Mouse (Mus musculus) embryo, embryonic 11 days (tissue): ENCODE data around the gene Kiss1.
A peak's percentile ranks its signal among the peaks of the same experiment; 100 is the strongest.

Experiments
- DNase-seq: peaks from one replicate; pipeline ENCODE4 v3.0.0-alpha.2; 2015

Kiss1 gene

GRCm38 (mm10) chr1:133321267-133321925 lies at the start of gene Kiss1:
Kiss1 (plus strand) TSS chr1:133321875.
- DNase-seq: no peak

GRCm38 (mm10) chr1:133274163-133274562 lies 47.5 kb upstream of the Kiss1 start:
- DNase-seq: no peak

GRCm38 (mm10) chr1:133276983-133277382 lies 44.7 kb upstream of the Kiss1 start:
- DNase-seq: no peak

GRCm38 (mm10) chr1:133278539-133278938 lies 43.1 kb upstream of the Kiss1 start:
- no peak for DNase-seq

GRCm38 (mm10) chr1:133278946-133279631 lies 42.6 kb upstream of the Kiss1 start:
- DNase-seq: no peak

- no peak for DNase-seq
Measured at GRCm38 (mm10) chr1:133279632-133280093, 42.0 kb upstream of the Kiss1 start.

- DNase-seq: no peak
Measured at GRCm38 (mm10) chr1:133280537-133280936, 41.1 kb upstream of the Kiss1 start.

GRCm38 (mm10) chr1:133285907-133286306 lies 35.8 kb upstream of the Kiss1 start:
- no peak for DNase-seq

GRCm38 (mm10) chr1:133287051-133287450 lies 34.6 kb upstream of the Kiss1 start:
- no peak for DNase-seq

GRCm38 (mm10) chr1:133287880-133288279 lies 33.8 kb upstream of the Kiss1 start:
- no peak for DNase-seq

GRCm38 (mm10) chr1:133291888-133292287 lies 29.8 kb upstream of the Kiss1 start:
- DNase-seq: no peak

GRCm38 (mm10) chr1:133292608-133293007 lies 29.1 kb upstream of the Kiss1 start:
- DNase-seq: no peak

GRCm38 (mm10) chr1:133296376-133296775 lies 25.3 kb upstream of the Kiss1 start:
- DNase-seq: no peak

- DNase-seq: no peak
Measured at GRCm38 (mm10) chr1:133298816-133299215, 22.9 kb upstream of the Kiss1 start.

GRCm38 (mm10) chr1:133302540-133302939 lies 19.1 kb upstream of the Kiss1 start:
- no peak for DNase-seq

- DNase-seq: peak; percentile 75
Measured at GRCm38 (mm10) chr1:133306842-133307241, 14.8 kb upstream of the Kiss1 start.

- DNase-seq: peak; percentile 80
Measured at GRCm38 (mm10) chr1:133307318-133307717, 14.4 kb upstream of the Kiss1 start.

- DNase-seq: no peak
Measured at GRCm38 (mm10) chr1:133309652-133310267, 11.9 kb upstream of the Kiss1 start, which contains the start of gene Golt1a. Golt1a (plus strand) TSS chr1:133309800.

- DNase-seq: no peak
Measured at GRCm38 (mm10) chr1:133311240-133311639, 10.4 kb upstream of the Kiss1 start.

GRCm38 (mm10) chr1:133311946-133312345 lies 9.7 kb upstream of the Kiss1 start:
- no peak for DNase-seq

- peak; percentile 72 for DNase-seq
Measured at GRCm38 (mm10) chr1:133314364-133314763, 7.3 kb upstream of the Kiss1 start.

- DNase-seq: no peak
Measured at GRCm38 (mm10) chr1:133315775-133316174, 5.9 kb upstream of the Kiss1 start.

GRCm38 (mm10) chr1:133316577-133316976 lies 5.1 kb upstream of the Kiss1 start:
- no peak for DNase-seq

GRCm38 (mm10) chr1:133317149-133317548 lies 4.5 kb upstream of the Kiss1 start:
- no peak for DNase-seq
